Mouse (Mus musculus): ENCODE results near the gene Cd68.
A peak's percentile ranks its signal among the peaks of the same experiment; 100 is the strongest.

DNA sequence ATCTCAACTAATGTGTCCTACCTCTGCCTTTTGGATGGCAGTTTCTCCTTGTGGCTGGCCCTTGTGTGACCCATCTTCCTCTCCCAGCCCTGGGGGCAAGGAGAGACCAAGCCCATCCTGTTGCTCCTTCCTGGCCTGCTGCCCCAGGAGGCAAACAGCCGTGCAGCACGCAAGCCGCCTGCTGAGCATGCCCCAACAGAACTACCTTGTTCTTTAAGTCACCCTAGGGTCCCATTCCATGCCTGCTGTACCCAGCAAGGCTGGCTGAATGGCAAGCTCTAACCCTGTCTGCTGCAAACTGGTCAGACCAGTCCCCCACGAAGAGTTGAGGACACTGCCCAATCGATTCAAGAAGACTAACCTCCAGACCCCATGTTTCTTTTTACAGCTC, 9.9 kb downstream of the Cd68 start:
- no peak for TF ChIP-seq USF2 (conservative IDR thresholded peaks at IDR 0.05; ENCODE audit: low read depth, low read length)
- no peak for TF ChIP-seq SMC3 (IDR thresholded peaks at IDR 0.05; ENCODE audit: low read depth, low read length)
- no peak for TF ChIP-seq ZC3H11A (IDR thresholded peaks at IDR 0.05; ENCODE audit: low read depth, low read length)
- no peak for TF ChIP-seq SIN3A (IDR thresholded peaks at IDR 0.05; ENCODE audit: low read length)
- TF ChIP-seq PAX5 (IDR thresholded peaks at IDR 0.05; ENCODE audit: low read length): no peak
- TF ChIP-seq POLR2AphosphoS2 (IDR thresholded peaks at IDR 0.05; ENCODE audit: low read depth, low read length): 0 out of 2 replicates have a peak, but pooled peaks have one; percentile 2
- TF ChIP-seq POLR2A (IDR thresholded peaks at IDR 0.05; ENCODE audit: low read depth, low read length): no peak
- TF ChIP-seq CTCF (conservative IDR thresholded peaks at IDR 0.05 in 1 of 2, IDR thresholded peaks at IDR 0.05 in 1 of 2; ENCODE audit: low read depth in 2 of 2, low read length in 2 of 2): no peak
- TF ChIP-seq ZKSCAN1 (IDR thresholded peaks at IDR 0.05; ENCODE audit: borderline replicate concordance, low read depth, low read length): no peak
- TF ChIP-seq EP300 (IDR thresholded peaks at IDR 0.05; ENCODE audit: low read length): no peak
- no peak for TF ChIP-seq GABPA (IDR thresholded peaks at IDR 0.05; ENCODE audit: insufficient replicate concordance, low read depth, low read length)
- TF ChIP-seq NELFE (IDR thresholded peaks at IDR 0.05; ENCODE audit: low read depth, low read length): no peak
- TF ChIP-seq MEF2A (IDR thresholded peaks at IDR 0.05; ENCODE audit: borderline replicate concordance, low read depth, low read length): no peak

Measured in CH12.LX (cell line).